Mouse (Mus musculus) regulatory T cell (primary cell): ENCODE results near the gene Mindy4.

Experiments
- in situ Hi-C: fragments of 300-600 bp; cut with MboI, MseI; formaldehyde crosslinking; loops from one replicate; pipeline ENCODE4 v1.15.1; 2025; ENCODE audit warnings: high pct_unique_total_duplicates

The Mindy4 gene

DNA sequence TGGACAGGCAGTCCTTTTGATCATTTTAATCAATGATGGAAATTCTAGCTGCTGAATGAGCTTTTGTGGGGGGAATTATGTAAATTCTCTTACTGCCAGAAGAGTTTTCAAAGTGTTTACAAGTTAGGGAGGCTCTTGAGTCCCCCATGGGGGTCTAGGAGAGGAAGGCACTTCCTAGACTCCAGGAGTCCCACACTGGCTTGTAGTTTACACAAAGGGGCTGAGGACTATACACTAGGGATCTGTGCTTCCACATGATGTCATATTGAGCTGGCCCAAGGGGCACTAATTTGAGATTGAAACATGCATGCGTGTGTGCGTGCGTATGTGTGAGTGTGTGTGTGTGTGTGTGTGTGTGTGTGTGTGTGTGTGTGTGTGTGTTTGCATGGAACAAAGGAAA, 748 bp downstream of the Mindy4 start:
- in situ Hi-C loops, result no loop called here

DNA sequence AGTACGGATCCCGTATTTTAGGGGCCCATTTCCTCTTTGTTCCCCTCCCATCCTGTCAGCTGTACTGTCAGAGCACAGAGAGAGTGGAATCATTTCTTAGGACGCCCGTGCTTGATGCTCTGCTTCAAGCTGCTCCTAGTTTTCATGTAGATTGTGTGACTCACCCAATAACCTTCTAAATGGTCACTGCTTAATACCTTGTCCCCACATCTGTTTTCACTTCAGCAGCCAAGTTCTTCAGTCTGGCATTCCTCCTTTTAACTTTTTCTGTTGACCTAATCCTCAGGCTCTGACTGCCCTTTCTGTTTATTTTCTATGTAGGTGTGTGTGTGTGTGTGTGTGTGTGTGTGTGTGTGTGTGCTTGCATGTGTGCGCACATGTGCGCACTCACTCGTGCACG, 4.6 kb downstream of the Mindy4 start:
- in situ Hi-C loops, result no loop called here

DNA sequence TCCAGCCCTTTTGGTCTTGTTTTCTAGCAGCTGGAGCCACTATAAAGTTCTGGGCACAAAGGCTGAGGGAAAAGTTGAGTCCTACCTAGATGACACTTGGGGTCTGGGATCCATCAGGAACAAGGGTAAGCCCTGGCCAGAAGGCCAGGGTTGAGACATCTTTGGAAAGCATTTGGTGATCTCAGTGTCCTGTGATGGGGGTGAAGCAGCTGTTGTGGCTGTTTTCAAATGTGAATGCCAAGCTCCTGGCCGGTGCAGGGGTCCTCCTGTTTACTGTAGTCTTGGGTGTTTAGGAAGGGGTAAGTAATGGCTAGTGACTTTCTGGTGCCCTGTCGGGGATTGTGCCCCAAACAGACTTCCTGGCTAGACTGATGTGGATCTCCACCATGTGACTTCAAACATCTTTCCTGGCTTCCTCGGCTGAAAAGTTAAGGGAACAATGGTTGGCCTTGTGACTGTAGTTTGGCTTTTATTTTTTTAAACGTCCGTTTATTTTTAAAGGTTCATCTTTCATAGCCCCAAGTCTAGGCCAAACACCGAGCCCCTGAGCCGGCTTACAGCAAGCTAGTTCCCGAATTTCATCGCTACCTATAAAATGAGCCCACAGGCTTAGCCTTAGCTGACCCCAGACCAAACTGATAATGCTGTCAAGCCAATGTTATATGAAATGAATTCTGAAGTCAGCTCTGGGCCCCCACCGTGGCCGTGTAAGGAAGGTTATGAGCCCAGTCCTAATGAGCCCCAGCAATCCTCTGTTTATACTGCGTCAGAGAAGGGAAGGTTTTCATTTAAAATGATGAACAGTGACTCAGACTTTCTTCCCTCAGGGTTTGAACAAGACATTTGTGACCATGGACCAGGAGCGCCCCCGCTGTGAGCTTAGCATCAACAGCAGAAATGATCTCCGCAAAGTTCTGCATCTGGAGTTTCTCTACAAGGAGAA, 7.5 kb downstream of the Mindy4 start:
- in situ Hi-C loops, result no loop called here

DNA sequence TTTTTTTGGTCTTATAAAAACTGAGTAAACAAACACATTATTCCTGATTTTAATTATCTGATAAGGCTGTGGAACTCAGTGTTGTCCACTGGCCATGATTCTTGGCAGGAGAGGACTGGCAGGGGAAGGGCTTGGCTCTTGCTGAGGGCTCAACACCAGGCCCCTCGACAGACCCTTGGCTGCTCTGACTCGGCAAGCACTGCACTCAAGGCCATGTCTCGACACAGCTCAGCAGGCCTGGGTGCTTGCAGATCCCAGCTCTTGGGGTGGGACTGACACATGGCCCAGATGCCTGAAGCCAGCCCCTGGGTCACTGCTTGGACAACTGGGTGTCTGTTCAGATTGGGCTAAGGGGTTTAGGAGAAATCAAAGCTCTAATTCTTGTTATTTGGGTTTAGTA, 11.4 kb downstream of the Mindy4 start:
- in situ Hi-C loops, result no loop called here

DNA sequence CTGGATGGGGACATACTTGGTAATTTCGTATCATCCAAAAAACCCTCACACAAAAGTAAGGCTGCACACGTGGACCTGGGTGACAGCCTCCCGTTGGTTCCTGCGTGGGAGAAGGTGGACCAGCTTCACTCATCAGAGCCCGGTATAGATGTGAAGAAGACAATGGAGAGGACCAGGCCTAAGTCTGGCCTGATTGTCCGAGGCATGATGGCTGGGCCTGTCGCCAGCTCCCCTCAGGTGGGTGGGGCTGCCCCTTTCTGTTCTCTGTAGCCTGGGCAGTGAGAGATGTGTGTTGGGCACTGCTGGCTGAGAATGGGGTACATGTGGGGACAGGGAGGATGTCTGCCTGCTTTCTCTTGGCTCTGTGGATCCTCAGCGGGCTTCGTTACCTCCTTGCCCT, 15.0 kb downstream of the Mindy4 start:
- in situ Hi-C loops, result no loop called here

DNA sequence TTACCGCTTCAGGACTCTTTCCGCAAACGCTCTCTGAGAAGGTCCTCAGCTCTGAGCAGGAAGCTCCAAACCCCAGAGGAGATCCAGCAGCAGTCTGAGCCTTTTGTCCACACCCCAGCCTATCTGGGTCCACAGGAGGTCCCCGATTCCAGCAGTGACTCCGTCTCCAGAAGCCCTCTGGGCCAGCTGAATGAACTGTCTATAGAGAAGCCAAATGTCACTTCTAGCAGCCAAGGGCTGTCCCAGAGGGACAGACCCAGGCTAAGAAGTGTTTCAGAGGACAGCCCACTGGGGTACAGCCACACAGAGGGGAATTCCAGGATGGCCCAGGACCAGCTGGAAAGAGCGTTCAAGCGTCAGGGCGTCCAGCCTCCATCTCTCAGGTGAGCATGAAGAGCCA, 20.8 kb downstream of the Mindy4 start:
- in situ Hi-C loops, result no loop called here

DNA sequence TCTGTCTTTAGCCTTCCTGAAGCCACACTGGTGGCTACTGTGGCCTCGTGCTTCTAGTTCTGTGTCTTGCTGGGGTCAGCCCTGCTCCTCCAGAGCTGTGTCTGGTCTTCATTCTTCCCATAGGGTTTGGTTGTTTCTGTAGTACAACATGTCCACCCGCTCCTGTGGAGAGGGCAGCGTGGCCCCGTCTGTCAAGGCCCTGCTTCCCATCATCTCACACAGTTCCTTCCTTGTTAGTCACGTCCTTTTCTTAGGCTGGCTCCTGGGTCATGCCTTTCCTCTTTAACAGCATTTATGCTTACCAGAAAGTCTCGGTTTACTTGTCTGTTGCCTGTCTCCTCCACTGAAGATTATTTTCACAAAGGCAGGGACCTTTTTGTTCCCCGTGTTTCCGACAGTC, 26.9 kb downstream of the Mindy4 start:
- in situ Hi-C loops, result loop anchor here (5.0 kb wide), 1 partner anchor 282 kb away; no protein-coding TSS in a partner anchor

DNA sequence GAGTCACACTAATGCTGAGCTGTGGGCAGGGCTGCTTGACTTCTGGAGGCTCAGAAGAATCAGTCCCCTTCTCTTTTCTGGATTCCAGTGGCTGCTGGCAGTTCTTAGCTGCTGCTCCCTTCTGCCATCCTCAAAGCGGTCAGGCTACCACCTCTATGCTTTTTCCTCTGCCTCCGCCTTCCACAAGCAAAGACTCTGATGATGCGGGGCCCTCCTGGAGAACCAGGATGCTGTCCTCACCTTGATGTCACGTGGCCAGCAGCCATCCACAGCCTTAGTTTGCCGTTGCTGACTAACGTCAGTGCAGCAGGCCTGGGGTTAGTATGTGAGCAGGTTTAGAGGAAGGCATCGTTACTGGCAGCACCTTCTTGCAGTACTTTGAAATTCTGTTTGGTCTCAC, 28.9 kb downstream of the Mindy4 start:
- in situ Hi-C loops, result loop anchor here (5.0 kb wide), 1 partner anchor 280 kb away; no protein-coding TSS in a partner anchor

DNA sequence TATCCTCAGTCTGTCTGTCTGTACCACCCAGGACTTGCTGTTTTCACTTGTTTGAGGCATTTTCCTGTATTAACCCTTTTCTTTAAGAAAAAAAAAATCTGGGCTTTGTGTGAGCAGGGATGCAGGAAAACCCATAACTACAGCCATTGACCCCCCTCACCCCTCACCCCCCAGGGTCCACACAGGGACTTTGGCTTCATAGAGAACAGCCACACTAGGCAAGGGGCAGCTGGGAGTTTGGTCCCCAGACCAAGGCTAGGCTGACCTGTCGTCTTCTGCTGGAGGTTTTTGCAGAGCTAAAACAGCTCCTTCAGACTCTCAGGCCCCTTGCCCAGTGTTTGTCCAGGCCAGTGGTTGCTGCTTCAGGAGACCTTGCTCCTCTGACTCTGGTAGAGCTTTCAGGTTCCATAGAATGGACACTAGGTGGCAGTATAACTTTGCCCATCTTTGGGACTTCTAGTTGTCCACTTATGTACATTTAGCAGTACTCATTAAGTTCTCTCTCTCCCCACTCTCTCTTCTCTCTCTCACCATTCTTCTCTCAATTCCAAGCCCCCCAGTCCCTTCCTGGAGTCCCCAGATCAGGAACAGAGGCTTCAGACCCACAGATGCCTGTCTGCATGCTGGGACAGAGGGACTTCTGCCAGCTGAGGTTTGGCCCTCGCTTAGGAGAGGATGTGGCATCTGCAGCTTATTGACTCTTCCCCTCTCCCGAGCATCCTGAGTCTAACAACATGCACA, 29.5 kb downstream of the Mindy4 start:
- in situ Hi-C loops, result loop anchor here (5.0 kb wide), 1 partner anchor 280 kb away; no protein-coding TSS in a partner anchor

DNA sequence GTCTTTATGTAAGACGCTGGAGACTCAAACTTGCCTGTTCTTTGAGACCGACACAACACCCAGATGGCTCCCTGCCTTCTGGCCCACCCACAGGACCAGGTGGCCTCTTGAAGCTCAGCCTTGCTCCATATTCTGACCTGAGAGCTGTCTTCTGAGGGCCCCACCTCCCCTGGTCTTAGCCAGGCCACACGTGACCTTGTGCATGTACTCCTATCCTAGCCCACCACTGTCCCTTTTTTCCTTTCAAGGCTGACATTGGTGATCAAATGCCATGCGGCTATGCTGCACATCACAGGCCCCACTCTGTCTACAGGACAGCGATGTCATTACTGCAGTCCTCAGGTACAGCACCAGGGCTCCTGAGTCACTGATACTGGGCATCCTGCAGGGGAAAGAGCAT, 30.1 kb downstream of the Mindy4 start:
- in situ Hi-C loops, result loop anchor here (5.0 kb wide), 1 partner anchor 279 kb away; no protein-coding TSS in a partner anchor

DNA sequence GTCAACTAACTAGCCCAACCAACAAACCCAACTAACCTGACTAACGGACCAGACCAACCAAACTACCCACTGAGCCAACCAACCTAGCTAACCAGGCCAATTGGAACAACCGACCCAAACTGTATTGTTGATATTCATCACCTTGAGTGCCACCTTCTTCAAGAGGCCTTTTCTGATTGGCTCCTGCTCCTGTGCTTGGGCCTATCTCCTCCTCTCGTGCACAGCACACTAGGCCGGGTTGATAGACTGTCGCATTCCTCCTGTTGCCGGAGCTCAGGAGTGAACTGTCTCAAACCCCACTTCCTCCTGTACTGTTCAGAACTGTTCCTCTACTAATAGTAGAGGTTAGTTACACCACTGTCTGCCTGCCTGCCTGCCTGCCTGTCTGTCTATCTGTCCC, 31.5 kb downstream of the Mindy4 start:
- in situ Hi-C loops, result loop anchor here (5.0 kb wide), 2 partner anchors 148 to 278 kb away; no protein-coding TSS in a partner anchor

DNA sequence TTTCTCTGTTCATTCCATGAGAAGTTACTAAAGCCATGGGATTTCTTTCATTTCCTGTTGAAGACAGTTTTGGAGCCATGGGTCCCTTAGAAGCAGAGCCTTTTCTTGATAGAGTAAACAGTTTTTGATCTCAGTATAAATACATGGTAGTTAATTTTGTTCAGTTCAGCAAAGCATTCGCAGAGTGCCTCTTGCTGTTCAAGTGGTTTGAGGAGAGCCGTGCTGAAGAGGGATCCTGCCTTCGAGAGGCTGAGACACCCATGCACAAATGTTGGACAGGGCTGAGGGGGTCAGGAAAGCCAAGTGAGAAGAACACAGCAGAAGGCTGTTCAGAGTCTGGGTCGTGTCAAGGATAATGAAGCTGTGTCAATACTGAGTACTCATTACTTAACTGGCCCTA, 32.5 kb downstream of the Mindy4 start:
- in situ Hi-C loops, result loop anchor here (5.0 kb wide), 1 partner anchor 147 kb away; no protein-coding TSS in a partner anchor

DNA sequence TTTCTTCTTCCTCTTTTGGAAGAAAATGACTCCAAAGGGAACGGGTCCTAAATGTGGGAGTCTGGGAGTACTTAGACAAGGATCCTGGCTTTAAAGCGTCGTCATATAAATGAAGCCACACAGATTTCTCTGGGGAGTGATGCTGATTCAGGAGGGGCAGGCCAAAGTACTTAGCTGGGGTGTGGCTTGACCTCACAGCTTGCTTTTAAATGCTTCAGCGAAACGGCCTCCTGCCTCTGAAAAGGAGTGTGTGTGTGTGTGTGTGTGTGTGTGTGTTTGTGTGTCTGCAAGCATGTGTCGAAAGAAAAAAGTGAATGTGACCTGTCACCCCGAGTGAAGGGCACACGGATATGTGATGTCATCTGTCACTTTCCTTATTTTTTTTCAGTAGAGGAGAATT, 36.7 kb downstream of the Mindy4 start:
- in situ Hi-C loops, result loop anchor here (5.0 kb wide), 1 partner anchor 142 kb away; no protein-coding TSS in a partner anchor

DNA sequence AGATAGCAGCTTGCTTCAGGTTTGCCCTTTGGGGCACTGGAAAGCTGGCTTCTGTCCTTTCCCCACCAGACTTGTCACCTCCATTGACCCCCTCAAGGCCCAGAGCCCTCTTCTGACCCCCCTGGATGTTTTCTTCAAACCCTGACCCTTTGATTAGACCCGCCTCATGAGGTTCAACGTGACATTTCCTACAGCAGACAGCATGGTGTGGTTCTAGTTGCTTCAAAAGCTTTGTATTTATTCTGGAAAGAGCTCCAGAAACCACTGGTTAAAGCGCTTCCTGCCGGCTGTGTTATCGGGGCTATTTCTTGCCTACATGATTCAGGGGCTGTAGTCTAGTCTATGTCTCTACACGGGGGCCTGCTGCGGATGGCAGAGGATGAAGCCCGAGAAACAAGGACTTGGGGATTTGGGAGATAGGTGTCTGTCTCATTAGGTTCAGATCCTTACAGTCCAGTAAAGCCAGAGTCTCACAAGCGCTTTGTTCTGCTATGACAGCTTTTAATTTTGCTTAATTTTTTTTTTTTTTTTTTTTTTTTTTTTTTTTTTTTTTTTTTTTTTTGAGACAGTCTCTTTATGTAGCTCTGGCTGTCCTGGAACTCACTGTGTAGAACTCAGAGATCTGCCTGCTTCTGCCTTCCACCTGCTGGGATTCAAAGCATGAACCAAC, 37.5 kb downstream of the Mindy4 start:
- in situ Hi-C loops, result no loop called here

DNA sequence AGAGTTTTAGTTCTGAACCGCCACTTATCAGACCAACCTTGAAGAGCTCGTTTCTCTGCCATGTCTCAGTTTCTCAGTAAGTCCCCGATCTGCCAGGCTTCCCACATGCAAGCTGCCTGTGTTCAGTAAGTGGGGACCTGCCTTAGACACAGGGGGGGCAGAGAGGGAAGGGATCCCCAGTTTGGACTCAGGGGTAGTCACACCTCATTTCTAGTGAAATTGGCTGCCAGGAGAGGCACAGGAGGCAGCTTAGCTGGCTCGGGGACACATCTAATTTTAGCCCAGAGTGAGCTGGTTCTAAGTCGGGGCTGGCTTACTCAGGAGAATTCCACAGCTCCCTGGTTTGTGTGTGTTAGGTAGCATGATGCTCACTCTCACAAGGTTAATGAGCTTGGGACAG, 38.3 kb downstream of the Mindy4 start:
- in situ Hi-C loops, result no loop called here

DNA sequence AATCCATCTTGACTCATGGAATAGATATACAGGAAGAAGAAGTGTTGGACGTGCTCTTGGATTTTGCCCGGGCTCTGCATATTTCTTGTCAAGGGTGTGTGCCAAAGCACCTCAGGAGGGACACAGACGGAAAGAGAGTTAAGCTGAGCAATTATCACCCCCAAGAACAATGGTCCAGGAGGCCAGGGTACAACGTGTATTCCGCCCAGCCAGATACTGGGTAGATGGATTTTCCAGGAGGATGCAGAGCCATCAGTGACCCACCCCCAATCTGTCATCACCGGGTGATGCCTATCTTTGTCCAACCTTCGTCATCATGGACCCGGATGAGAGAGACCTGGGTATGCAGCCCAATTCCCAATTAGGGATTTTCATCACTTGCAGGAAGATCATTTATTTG, 42.5 kb downstream of the Mindy4 start:
- in situ Hi-C loops, result no loop called here

DNA sequence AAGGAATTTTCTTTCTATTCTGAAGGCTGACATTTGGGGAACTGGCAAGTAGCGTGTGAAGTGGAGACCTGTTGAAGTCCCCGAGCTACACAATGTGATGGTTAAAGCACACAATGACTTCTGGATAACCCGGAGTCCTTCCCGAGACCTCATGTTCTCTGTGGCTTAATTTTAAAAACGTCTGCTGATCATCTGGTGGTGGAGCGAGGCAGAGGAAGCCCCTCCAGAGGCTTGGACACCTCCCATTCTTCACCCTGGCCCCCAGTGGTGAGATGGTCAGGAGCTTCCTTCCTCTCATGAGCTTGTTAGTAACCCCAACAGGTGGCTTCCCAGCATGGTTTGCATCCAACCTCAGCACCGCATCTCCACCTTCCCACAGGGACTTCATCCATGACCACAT, 43.3 kb downstream of the Mindy4 start:
- in situ Hi-C loops, result no loop called here

DNA sequence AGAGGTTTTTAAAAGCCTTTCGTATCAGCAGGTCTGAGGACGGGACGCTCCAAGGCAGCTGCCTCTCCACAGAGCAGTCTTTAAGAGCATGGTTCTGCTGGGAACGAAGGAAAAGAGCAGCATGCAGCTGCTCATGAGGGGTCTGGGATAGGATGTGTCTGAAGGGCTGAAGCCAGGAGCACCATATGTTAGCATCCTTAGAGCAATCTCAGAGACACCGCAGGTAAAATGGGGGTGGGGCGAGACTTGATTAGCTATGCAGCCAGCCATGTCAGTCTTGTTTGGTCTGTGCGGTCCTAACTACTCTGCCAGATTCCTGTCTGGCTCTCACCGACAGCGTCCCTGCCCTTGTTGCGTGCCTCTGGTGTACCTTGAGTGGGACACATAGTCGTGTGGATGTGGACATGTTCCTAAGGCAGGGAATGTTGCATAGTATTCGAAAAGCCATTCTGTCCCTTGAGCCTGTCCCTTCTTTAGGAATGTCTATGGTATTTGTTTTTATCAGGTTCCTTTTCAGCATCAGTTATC, 43.8 kb downstream of the Mindy4 start:
- in situ Hi-C loops, result no loop called here

DNA sequence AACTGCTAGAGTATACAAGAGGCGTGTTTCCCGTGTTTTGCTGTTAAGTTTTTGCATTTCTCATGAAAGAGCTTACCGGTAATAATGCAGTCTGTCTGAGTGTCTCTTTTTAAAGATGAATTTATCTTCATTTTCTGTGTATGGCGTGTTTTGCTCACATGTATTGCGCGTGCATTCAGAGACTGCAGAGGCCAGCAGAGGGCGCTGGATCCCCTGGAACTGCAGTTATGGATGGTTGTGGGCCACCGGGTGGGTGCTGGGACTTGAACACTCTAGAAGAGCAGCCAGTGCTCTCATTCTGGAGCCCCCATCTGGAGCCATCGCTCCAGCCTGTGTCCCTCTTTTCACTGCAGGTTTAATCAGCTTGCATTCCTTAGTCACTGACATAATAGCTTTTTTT, 46.1 kb downstream of the Mindy4 start:
- in situ Hi-C loops, result no loop called here

DNA sequence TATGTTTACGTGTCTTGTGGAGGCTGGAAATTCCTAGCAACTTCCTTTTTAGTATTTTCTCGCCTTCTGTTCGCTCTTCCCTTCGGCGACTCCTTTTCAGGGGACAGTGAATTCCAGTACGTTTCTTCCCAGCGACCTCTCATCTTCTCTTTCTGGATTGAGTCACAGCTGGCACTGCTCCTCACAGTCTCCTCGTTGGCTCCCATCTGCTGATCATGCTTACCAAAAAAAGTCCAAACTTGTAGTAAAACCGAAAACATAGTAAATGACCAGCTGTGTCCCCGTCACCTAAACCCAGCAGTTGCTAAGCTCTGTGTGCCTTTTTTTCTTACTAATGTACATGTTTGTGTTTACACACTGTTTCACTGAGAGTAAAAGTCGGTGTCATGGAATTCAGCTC, 47.6 kb downstream of the Mindy4 start:
- in situ Hi-C loops, result no loop called here

DNA sequence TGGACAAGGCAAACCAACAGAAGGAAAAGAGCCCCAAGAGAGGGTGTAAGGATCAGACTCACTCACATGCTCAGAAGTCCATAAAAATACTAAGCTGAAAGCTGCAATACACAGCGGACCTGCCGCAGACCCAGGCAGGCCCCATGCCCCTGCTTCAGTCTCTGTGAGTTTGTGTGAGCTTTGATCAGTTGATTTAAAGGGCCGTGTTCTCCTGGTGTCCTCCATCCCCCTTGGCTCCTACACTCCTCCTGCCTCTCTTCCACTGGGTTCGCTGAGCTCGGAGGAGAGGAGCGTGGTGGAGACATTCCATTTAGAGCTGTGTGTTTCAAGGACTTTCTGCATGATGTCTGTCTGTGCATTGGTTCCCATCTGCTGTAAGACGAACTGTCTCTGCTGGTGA, 48.4 kb downstream of the Mindy4 start:
- in situ Hi-C loops, result no loop called here
